Mouse (Mus musculus) thymus, postnatal 0 days (tissue): ENCODE data around the gene Dnah7a. TPM values are rescaled to one million over a fixed set of nuclear protein-coding genes. Genes with fewer than 3 reads are reported as not detected.
A peak's percentile ranks its signal among the peaks of the same experiment; 100 is the strongest.
"Not testable (repeated sequence)": the region's sequence is repeated elsewhere in the genome, so short reads cannot be mapped to it uniquely, and the experiment has no call there.

ENCODE experiments used
- DNase-seq: peaks from one replicate; pipeline ENCODE4 v3.0.0-alpha.2; 2015; ENCODE audit warnings: low spot score
- microRNA-seq: library from miRNA; unstranded; fragments of <30 nt; microRNA quantifications from one replicate; pipeline ENCODE4, GENCODE M21; 2016; ENCODE audit warnings: borderline number of aligned reads
- polyA plus RNA-seq: library from polyadenylated mRNA; unstranded; fragments of >200 nt; fragmentation: Nextera tagmentation; extraction: Ambion mirVana; gene quantifications from 2 replicates; pipeline ENCODE4 v1.2.1, GENCODE M21; 2015

Gene Dnah7a
- polyA plus RNA-seq, 1 experiment from 2014 or later: 0.36 TPM

- DNase-seq: not testable (repeated sequence)
Observed at GRCm38 (mm10) chr1:53393936-53394760, 312.4 kb downstream of the Dnah7a start.

GRCm38 (mm10) chr1:53388762-53389161, 317.8 kb downstream of the Dnah7a start:
- DNase-seq: no peak

DNA sequence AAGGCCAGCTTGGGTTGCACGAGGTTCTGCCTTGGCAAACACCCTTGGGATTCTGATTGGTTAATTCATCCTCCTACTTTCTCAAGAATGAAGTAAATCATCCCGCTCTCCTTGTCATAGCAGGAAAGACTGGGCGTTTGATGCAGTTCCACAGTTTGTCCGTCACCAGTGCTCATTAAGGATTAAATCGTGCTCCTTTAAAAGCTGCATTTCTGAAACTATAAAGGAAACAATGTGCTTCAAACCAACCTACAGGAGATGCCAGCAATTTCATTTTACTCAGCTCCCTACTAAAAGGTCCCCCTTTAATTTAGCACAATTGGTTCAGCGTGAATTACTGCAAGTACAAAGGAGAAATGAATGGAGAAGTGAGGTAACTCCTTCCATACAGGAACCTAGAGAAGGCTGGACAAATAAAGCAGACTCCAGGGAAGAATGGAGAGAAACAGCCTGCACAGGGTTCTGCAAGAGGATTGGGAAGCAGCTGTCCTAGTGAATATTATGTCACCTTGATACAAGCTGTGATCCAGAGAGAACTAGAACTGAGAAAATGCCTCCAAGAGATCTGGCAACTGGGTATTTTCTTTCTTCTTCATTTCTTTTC, 322.4 kb downstream of the Dnah7a start:
- DNase-seq: no peak

- DNase-seq: no peak
Observed at GRCm38 (mm10) chr1:53377731-53378130, 328.9 kb downstream of the Dnah7a start.

DNA sequence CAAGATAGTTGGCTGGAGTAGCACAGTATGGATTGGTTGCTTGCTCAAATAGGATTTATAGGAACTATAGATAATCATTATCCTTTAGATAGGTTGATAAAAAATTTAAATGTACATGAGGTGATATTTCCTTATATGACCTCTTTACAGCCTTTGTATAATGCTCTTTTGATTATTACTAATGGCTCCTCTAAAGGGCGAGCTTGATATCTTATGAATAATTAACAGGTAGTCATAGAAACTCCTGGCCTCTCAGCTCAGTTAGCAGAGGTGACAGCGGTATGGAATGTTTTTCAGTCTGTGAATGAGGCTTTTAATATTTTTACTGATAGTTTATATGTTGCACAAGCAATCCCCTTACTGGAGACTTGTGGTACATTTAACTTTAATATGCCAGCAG, 330.6 kb downstream of the Dnah7a start:
- DNase-seq: not testable (repeated sequence)

- no peak for DNase-seq
Observed at GRCm38 (mm10) chr1:53358988-53359387, 347.6 kb downstream of the Dnah7a start.

DNA sequence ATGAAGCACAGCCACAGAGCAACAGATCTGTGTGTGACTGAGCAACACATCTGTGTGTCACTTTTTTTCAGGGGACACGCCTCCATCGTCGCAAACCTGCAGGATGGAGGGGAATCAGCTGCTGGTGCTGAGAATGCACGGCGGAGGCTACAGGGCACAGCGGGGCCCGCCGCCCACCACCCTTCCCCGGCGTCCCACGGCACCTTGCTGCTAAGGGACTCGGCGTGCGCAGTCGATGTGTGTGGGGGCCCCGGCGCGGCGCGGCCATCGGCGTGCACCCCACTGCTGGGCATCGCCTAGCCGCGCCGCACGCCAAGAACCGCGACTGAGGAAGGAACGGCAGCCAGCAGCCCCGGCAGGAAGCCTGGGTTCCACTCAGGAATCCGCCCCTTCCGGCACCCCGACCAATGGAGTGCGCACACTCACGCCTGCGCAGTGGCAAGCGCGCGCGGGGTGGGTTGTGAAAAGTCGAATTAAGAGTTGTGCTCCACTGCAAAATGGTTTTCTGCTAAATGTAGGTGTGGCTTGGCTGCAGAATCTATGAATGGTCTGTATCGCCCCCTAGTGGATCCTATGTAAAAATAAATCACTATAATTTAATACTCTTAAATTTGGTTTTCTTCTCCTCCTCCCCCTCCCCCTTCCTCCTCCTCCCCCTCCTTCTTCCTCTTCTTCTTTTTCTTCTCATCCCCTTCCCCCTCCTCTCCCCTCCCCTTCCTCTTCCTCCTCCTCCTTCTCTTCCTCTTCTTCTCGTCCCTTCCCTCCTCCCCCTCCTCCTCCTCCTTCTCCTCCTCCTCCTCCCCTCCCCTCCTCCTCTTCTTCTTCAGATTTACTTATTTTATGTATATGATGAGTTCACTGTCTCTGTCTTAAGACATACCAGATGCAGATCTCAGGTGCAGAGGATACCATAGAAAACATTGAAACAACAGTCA, 354.0 kb downstream of the Dnah7a start, which contains the start of the genes Asdurf, Gm28551 and Asnsd1:
TSS of gene Asdurf (minus strand) at position 293 of the 935 bp plus-strand sequence.
TSS of gene Gm28551 (minus strand) at position 341 of the 935 bp plus-strand sequence.
TSS of gene Asnsd1 (minus strand) at position 426 of the 935 bp plus-strand sequence.
- DNase-seq: peak; percentile 99

Small RNA genes lying within 50 kb of the gene (microRNA-seq; reads per million reads assigned to microRNA genes)
- gene Gm25240: not detected

Other genes with a start within 250 kb of the Dnah7a start
- 96.5 and 107 TPM in 2 replicates for gene Stk17b, start 78.4 kb upstream of the Dnah7a start, polyA plus RNA-seq